Mouse (Mus musculus): ENCODE measurements at regions not wholly inside any gene's neighbourhood (a gene's known extent, or its start where the extent isn't known, plus 50 kb on each side); places are given as distances from the start of the nearest gene placed in this dataset.

GRCm38 (mm10) chr11:20882756-20883155, 51.9 kb upstream of the Lgalsl start:
- no peak for DNase-seq

- DNase-seq: no peak
Observed at GRCm38 (mm10) chr11:20883907-20884306, 53.1 kb upstream of the Lgalsl start.

- DNase-seq: no peak
Observed at GRCm38 (mm10) chr11:20887044-20887443, 56.2 kb upstream of the Lgalsl start.

- DNase-seq: no peak
Observed at GRCm38 (mm10) chr11:20890479-20890878, 59.6 kb upstream of the Lgalsl start.

GRCm38 (mm10) chr11:20891711-20892110, 60.9 kb upstream of the Lgalsl start:
- no peak for DNase-seq

- no peak for DNase-seq
Observed at GRCm38 (mm10) chr11:20896277-20897123, 65.6 kb upstream of the Lgalsl start.

- no peak for DNase-seq
Observed at GRCm38 (mm10) chr11:20897468-20897867, 66.6 kb upstream of the Lgalsl start.

- no peak for DNase-seq
Observed at GRCm38 (mm10) chr11:20898558-20898957, 67.7 kb upstream of the Lgalsl start.

- DNase-seq: no peak
Observed at GRCm38 (mm10) chr11:20899766-20900165, 68.9 kb upstream of the Lgalsl start.

GRCm38 (mm10) chr11:20902001-20902400, 71.1 kb upstream of the Lgalsl start:
- DNase-seq: no peak

- no peak for DNase-seq
Observed at GRCm38 (mm10) chr11:20902910-20903309, 72.1 kb upstream of the Lgalsl start.

GRCm38 (mm10) chr11:20907996-20908395, 77.1 kb upstream of the Lgalsl start:
- DNase-seq: no peak

- DNase-seq: no peak
Observed at GRCm38 (mm10) chr11:20908471-20908870, 77.6 kb upstream of the Lgalsl start.

- no peak for DNase-seq
Observed at GRCm38 (mm10) chr11:20913042-20913441, 82.2 kb upstream of the Lgalsl start.

GRCm38 (mm10) chr11:20913598-20914296, 82.9 kb upstream of the Lgalsl start:
- peak; percentile 82 to 85 for DNase-seq

GRCm38 (mm10) chr11:20914297-20914997, 83.6 kb upstream of the Lgalsl start:
- no peak for DNase-seq

- DNase-seq: peak in 1 of 2 experiments; percentile 17
Observed at GRCm38 (mm10) chr11:20915182-20915602, 84.3 kb upstream of the Lgalsl start.

GRCm38 (mm10) chr11:20915687-20916432, 85.0 kb upstream of the Lgalsl start:
- no peak for DNase-seq

- DNase-seq: no peak
Observed at GRCm38 (mm10) chr11:20916473-20916911, 85.6 kb upstream of the Lgalsl start.

- DNase-seq: no peak
Observed at GRCm38 (mm10) chr11:20916961-20917360, 86.1 kb upstream of the Lgalsl start.

- no peak for DNase-seq
Observed at GRCm38 (mm10) chr11:20917483-20917882, 86.6 kb upstream of the Lgalsl start.

- no peak for DNase-seq
Observed at GRCm38 (mm10) chr11:20923115-20923514, 92.3 kb upstream of the Lgalsl start.

- no peak for DNase-seq
Observed at GRCm38 (mm10) chr11:20929426-20929825, 98.6 kb upstream of the Lgalsl start.
